Mouse (Mus musculus) lung, postnatal 0 days (tissue): ENCODE measurements around the gene Acp2.

Experiments
- CTCF ChIP-seq: IDR thresholded peaks from 2 replicates; pipeline ENCODE4 v1.5.1; 2016; ENCODE audit warnings: antibody characterized with exemption, mild to moderate bottlenecking
- EP300 ChIP-seq: IDR thresholded peaks from 2 replicates; pipeline ENCODE4 v1.6.1; 2016; ENCODE audit warnings: antibody characterized with exemption, mild to moderate bottlenecking, control low read depth

- TF ChIP-seq CTCF: no peak
- TF ChIP-seq EP300: no peak
Observed at GRCm38 (mm10) chr2:91229735-91230134, 27.1 kb downstream of the Acp2 start.
